Mouse (Mus musculus): ENCODE results near the gene Fuca1. TPM values are rescaled to one million over a fixed set of nuclear protein-coding genes. Genes with fewer than 3 reads are reported as not detected.

Fuca1 gene
- polyA plus RNA-seq (2015; fragmentation: Nextera tagmentation; extraction: Ambion mirVana) = 75.5 and 87.5 TPM in 2 replicates

DNA sequence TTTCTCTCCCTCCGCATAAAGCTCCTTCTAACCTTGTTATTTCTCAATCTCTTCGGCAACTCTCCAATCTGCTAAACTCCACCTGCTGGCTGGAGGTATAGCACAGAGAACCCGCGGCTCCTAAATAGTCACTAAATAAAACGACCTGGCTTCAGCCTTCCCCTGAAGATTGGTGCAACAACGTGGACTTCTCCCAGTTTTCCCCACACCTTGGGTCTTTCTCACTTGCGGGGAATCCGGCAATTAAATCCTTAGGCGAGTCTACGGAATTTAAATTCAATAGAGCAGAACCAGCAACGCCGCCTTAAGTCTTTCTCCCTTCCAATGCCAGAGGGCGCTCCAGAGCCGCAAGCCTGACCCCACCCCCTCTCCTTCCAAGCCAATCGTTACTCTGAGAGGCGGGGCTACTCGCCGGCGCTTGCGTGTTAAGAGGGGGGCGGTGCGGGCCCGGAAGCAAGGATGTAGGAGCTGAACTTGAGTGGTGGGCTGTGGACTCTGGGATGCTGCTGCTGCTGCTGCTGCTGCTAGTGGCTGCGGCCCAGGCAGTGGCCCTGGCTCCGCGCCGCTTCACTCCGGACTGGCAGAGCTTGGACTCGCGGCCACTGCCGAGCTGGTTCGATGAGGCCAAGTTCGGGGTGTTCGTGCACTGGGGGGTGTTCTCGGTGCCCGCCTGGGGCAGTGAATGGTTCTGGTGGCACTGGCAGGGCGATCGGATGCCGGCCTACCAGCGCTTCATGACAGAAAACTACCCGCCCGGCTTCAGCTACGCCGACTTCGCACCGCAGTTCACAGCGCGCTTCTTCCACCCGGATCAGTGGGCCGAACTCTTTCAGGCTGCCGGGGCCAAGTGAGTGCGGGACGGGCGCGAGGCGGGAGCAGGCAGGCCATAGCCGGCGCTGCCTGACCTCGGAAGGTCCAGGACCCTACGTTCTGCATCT lies at the start of gene Fuca1:
Gene Fuca1, plus strand, starts transcription at position 432 of the 938 bp plus-strand sequence.

DNA sequence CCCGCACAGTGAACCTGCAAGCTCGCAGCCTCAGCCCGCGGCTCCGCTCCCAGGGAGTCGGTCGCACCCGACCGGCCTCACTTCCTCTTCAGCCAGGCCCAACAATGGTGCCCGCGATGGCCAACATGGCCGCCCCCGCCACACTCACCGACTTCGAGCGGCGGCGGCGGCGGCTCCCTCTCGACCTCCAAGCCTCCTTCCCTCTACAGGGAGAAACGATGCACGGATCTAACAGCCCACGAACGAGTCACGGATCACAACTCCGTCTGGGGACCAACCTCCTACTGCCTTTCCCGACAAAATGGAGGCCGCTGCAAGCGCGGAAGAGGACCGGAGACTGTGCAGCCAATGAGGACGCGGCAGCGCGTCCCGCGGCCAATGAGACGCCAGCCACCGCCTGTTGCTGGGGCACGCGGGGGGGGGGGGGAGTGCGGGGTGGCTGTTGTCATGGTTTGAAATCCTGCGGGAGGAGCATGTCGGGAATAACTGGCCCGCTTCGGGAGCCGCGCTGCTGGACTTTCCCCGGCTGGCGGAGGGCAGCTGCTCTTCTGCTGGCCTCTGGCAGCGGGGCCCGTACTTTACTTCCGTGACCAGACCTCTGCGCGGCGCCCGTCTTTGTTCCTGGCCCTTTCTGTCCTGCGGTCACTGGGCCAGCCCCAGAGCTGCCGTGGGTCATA lies 46.9 kb upstream of the Fuca1 start, which contains the start of gene Pnrc2:
Gene Pnrc2, minus strand, starts transcription at position 325 of the 677 bp plus-strand sequence.

DNA sequence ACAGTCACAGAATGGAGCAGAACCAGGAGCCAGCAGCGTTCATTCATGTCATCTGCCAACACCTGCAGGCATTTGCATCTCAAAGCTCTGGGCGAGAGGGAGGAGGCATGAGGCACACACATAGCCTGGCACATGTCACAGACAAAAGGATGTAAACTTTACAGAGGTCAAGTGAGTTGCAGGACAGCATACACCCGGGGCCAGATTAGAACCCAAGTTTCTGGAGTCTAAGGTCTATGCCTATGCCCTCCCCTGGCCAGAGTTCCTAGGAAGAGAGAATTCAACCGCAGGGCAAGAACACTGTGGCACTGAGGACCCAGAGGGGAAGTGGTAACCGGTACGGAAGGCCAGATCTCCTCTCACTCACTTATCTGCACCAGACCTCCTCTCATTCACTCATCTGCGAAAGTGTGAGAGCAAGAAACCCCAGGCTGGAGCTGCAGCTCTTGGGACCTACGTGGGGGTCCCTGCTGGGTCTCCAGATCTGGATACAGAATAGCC lies 25.4 kb upstream of the Fuca1 start, which contains the start of gene Cnr2:
Gene Cnr2, plus strand, starts transcription at position 324 of the 501 bp plus-strand sequence.

DNA sequence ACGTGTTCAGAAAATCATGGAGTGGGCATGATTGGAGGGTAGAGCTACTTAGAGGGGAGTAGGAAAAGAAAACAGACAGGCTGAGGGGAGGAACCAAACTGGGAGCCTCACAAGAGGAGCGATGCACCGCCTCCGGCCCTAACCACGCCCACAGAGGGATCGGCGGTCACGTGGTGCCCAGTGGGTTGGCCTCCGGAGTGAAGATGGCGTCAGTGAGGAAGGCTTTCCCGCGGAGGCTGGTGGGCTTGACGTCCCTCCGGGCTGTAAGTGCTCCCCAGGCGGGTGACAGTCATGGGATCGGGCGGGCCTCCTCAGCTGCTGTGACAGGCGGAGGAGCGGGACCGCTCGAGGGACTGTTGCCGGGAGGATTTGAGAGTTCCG lies 25.7 kb downstream of the Fuca1 start, which contains the start of gene Hmgcl:
Gene Hmgcl, plus strand, starts transcription at position 171 of the 381 bp plus-strand sequence.

DNA sequence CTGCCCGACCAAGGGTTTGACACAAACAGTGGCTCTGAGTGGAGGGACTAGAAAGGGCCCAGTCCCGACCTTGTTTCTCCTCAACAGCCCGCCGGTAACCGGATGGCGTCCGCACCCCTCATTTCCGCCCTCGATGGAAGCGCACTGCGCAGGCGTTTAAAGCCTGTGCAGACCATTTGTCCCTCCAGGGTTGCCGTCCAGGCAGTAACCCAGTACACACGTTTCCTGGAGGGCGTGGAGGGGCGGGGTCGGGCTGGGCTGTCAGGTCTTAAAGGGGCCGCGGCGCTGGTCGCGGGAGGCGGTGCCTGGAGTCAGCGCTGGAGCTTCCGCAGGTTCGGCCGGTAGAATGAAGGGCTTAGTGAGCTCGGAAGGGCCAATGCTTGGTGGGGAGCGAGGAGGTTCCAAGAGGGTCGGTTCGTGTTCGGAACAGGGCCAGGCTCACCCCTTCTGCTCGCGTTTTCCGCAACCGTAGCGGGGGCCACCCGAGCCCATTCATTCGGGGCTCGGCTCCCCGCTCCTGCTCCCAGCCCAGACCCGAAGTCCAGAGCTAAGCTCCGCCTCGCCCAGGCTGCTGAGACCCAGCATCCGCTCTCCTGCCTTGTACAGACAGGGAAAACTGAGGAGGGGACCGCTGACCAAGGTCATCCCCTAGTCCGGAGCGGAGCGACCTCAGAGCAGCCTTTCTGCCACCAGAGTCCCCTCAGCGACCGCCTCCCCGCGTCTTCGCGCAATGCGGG lies 43.1 kb downstream of the Fuca1 start, which contains the start of gene Gale:
Gene Gale, plus strand, starts transcription at position 271 of the 737 bp plus-strand sequence.

DNA sequence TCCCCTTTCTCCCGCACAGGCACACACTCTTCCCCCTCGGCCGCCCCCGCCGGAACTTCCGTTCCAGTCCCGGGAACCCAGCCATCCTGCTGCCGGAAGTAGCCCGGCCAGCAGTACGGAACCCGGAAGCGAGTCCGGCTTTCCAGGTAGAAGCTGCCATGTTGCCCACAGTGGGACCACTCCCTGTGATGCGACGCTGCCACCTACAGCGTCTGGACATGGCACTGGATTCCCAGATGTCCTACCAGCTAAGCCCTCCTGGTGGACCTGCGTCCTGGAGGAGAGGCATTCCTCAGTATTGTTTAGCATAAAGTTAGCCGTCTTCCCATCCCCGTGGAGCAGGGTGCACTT lies 52.0 kb downstream of the Fuca1 start, which contains the start of gene Lypla2:
Gene Lypla2, minus strand, starts transcription at position 71 of the 351 bp plus-strand sequence.

DNA sequence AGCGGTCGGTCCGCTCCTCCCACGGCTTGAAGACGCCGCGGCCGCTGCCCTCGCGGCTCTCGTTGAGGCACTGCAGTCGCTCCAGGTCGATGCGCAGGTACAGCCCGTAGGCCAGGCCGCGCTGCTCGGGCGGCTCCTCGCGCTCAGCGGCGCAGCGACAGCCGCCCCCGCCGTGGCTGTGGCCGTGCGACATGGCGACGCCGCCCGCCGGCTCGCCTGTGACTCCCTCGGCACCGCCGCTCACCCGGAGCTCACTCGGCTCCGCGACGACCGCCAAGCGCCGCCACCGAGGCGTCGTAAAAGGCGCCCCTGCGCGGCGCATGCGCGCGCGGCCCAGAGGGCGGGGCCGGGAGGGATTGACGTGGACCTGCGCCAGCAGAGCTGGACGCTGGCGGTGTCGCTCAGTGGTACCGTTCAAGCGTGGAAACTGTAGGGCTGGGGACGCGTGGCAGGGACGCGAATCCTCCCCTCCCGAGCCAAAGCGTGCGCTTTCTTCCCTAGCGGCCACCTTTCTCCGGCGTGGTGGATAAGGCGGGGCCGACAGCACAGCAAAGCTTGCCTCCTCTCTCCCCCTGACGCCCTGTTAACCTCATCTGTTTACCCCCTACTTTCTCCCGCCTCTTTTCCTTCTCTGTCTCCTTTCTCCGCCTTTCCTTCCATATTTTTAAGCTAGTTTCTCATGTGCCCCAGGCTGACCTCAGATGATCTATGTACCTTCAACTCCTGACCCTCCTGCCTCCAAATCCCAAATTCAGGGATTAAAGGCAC lies 66.6 kb downstream of the Fuca1 start, which contains the start of gene Pithd1:
Gene Pithd1, minus strand, starts transcription at position 322 of the 768 bp plus-strand sequence.

Other genes with a start within 250 kb of the Fuca1 start
- gene Ifnlr1, start 234.4 kb upstream of the Fuca1 start, polyA plus RNA-seq (2015; fragmentation: Nextera tagmentation; extraction: Ambion mirVana) = 0.11 and 0.23 TPM in 2 replicates
- gene Il22ra1, start 192.6 kb upstream of the Fuca1 start, polyA plus RNA-seq (2015; fragmentation: Nextera tagmentation; extraction: Ambion mirVana) = 0.33 and 0.75 TPM in 2 replicates
- 0.27 and 1.5 TPM in 2 replicates for gene Myom3, start 161.0 kb upstream of the Fuca1 start, polyA plus RNA-seq (2015; fragmentation: Nextera tagmentation; extraction: Ambion mirVana)
- 127 and 184 TPM in 2 replicates for gene Srsf10, start 65.0 kb upstream of the Fuca1 start, polyA plus RNA-seq (2015; fragmentation: Nextera tagmentation; extraction: Ambion mirVana)
- 142 and 194 TPM in 2 replicates for gene Pnrc2, start 46.9 kb upstream of the Fuca1 start, polyA plus RNA-seq (2015; fragmentation: Nextera tagmentation; extraction: Ambion mirVana)
- 0.80 and 1.6 TPM in 2 replicates for gene Cnr2, start 25.3 kb upstream of the Fuca1 start, polyA plus RNA-seq (2015; fragmentation: Nextera tagmentation; extraction: Ambion mirVana)
- gene Hmgcl, start 25.7 kb downstream of the Fuca1 start, polyA plus RNA-seq (2015; fragmentation: Nextera tagmentation; extraction: Ambion mirVana) = 77.8 and 87.6 TPM in 2 replicates
- gene Gale, start 43.0 kb downstream of the Fuca1 start, polyA plus RNA-seq (2015; fragmentation: Nextera tagmentation; extraction: Ambion mirVana) = 11.1 and 13.1 TPM in 2 replicates
- 60.9 and 77.5 TPM in 2 replicates for gene Lypla2, start 51.9 kb downstream of the Fuca1 start, polyA plus RNA-seq (2015; fragmentation: Nextera tagmentation; extraction: Ambion mirVana)
- gene Pithd1, start 66.5 kb downstream of the Fuca1 start, polyA plus RNA-seq (2015; fragmentation: Nextera tagmentation; extraction: Ambion mirVana) = 41.3 and 53.7 TPM in 2 replicates
- 16.7 and 25.8 TPM in 2 replicates for gene Eloa, start 101.0 kb downstream of the Fuca1 start, polyA plus RNA-seq (2015; fragmentation: Nextera tagmentation; extraction: Ambion mirVana)
- gene Rpl11, start 132.7 kb downstream of the Fuca1 start, polyA plus RNA-seq (2015; fragmentation: Nextera tagmentation; extraction: Ambion mirVana) = 454 and 620 TPM in 2 replicates
- gene Id3, start 222.8 kb downstream of the Fuca1 start, polyA plus RNA-seq (2015; fragmentation: Nextera tagmentation; extraction: Ambion mirVana) = 210 and 233 TPM in 2 replicates

Measured in adrenal gland, postnatal 0 days (tissue).